Mouse (Mus musculus) lung, embryonic 16.5 days (tissue): ENCODE data around the gene Dynll2. TPM values are rescaled to one million over a fixed set of nuclear protein-coding genes. Genes with fewer than 3 reads are reported as not detected.

Experiments used
- ATAC-seq: fragments of 200-750 bp; cut with Nextera tagmentation; 2 replicates; pipeline ENCODE4 v1.8.0; 2017; ENCODE audit warnings: low read depth, mild to moderate bottlenecking, moderate library complexity
- H3K27ac ChIP-seq: fragments of 300-500 bp; sonication (generic); 2 replicates; pipeline ENCODE4 v1.5.1; 2014; ENCODE audit warnings: mild to moderate bottlenecking, control low read depth, low read length
- H3K27me3 ChIP-seq: fragments of 300-500 bp; sonication (generic); 2 replicates; pipeline ENCODE4 v1.6.1; 2014; ENCODE audit warnings: low read depth, low read length, mixed read lengths; ENCODE audit not compliant: control insufficient read depth, insufficient read depth
- H3K36me3 ChIP-seq: fragments of 300-500 bp; sonication (generic); 2 replicates; pipeline ENCODE4 v1.6.1; 2014; ENCODE audit warnings: low read length; ENCODE audit not compliant: control insufficient read depth, insufficient read depth
- H3K4me1 ChIP-seq: fragments of 300-500 bp; sonication (generic); replicated peaks from 2 replicates; pipeline ENCODE4 v1.6.1; 2014; ENCODE audit warnings: low read length, mixed read lengths; ENCODE audit not compliant: control insufficient read depth, insufficient read depth
- H3K4me2 ChIP-seq: fragments of 300-500 bp; sonication (generic); 2 replicates; pipeline ENCODE4 v1.6.1; 2014; ENCODE audit warnings: low read depth, low read length, control low read depth
- H3K4me3 ChIP-seq: fragments of 300-500 bp; sonication (generic); 2 replicates; pipeline ENCODE4 v1.5.1; 2014; ENCODE audit warnings: mild to moderate bottlenecking, low read length, control low read depth
- H3K9ac ChIP-seq: fragments of 300-500 bp; sonication (generic); 2 replicates; pipeline ENCODE4 v1.6.1; 2014; ENCODE audit warnings: low read length, control low read depth
- H3K9me3 ChIP-seq: fragments of 300-500 bp; sonication (generic); 2 replicates; pipeline ENCODE4 v1.6.1; 2016; ENCODE audit warnings: low read length; ENCODE audit not compliant: control insufficient read depth
- WGBS: fragments of 180-500 bp; shearing (Covaris S2); extraction: QIAGEN DNeasy Blood & Tissue Kit; methylation state at CpG from one replicate; pipeline ENCODE4 v1.1.7; 2014; 5-methylcytosine and 5-hydroxymethylcytosine counted together
- polyA plus RNA-seq: library from polyadenylated mRNA; unstranded; fragments of >200 nt; fragmentation: Nextera tagmentation; extraction: Ambion mirVana; gene quantifications from 2 replicates; pipeline ENCODE4 v1.2.1, GENCODE M21; 2015

Gene Dynll2
- polyA plus RNA-seq, 1 experiment from 2014 or later = 24.5 TPM

- no peak for ATAC-seq
- Histone ChIP-seq H3K9ac (no peak overlapping the region), H3K4me3 (no peak overlapping the region), H3K4me1 (no peaks in the 10 kb centered on the region), H3K9me3 (no peaks in the 10 kb centered on the region), H3K27ac (no peak overlapping the region), H3K27me3 (no peaks in the 10 kb centered on the region), H3K4me2 (no peak overlapping the region), H3K36me3 (no peaks in the 10 kb centered on the region)
- WGBS = 0% methylated on average over 1 of the region's 1 CpGs
Measured at GRCm38 (mm10) chr11:87955144-87955543, 32.2 kb downstream of the Dynll2 start.

- Histone ChIP-seq H3K9me3 (no peaks in the 10 kb centered on the region), H3K9ac (no peak overlapping the region), H3K4me1 (no peaks in the 10 kb centered on the region), H3K4me3 (no peak overlapping the region), H3K27me3 (no peaks in the 10 kb centered on the region), H3K36me3 (no peaks in the 10 kb centered on the region), H3K4me2 (no peak overlapping the region), H3K27ac (no peak overlapping the region)
- no peak for ATAC-seq
- 0% methylated on average over 2 of the region's 2 CpGs for WGBS
Measured at GRCm38 (mm10) chr11:87949990-87950389, 37.3 kb downstream of the Dynll2 start.

- H3K36me3 ChIP-seq = no peaks in the 10 kb centered on the region
- H3K4me1 ChIP-seq = no peaks in the 10 kb centered on the region
- H3K27ac ChIP-seq = no peak overlapping the region
- no peak overlapping the region for H3K4me3 ChIP-seq
- no peak for ATAC-seq
- 54% methylated on average over 3 of the region's 3 CpGs for WGBS
- no peak overlapping the region for H3K9ac ChIP-seq
- H3K9me3 ChIP-seq = no peaks in the 10 kb centered on the region
- no peak overlapping the region for H3K4me2 ChIP-seq
- H3K27me3 ChIP-seq = no peaks in the 10 kb centered on the region
Measured at GRCm38 (mm10) chr11:87935467-87935866, 51.9 kb downstream of the Dynll2 start.

- Histone ChIP-seq H3K9ac (no peak overlapping the region), H3K27me3 (no peaks in the 10 kb centered on the region), H3K27ac (no peak overlapping the region), H3K4me2 (no peak overlapping the region), H3K4me1 (no peaks in the 10 kb centered on the region), H3K9me3 (no peaks in the 10 kb centered on the region), H3K4me3 (no peak overlapping the region), H3K36me3 (no peaks in the 10 kb centered on the region)
- no peak for ATAC-seq
- WGBS = 64% methylated on average over 2 of the region's 2 CpGs
Measured at GRCm38 (mm10) chr11:87933731-87934130, 53.6 kb downstream of the Dynll2 start.

GRCm38 (mm10) chr11:87930348-87930747 is 57.0 kb downstream of the Dynll2 start:
- Histone ChIP-seq H3K4me3 (no peak overlapping the region), H3K4me1 (no peaks in the 10 kb centered on the region), H3K9me3 (no peaks in the 10 kb centered on the region), H3K4me2 (no peak overlapping the region), H3K36me3 (no peaks in the 10 kb centered on the region), H3K27ac (no peak overlapping the region), H3K27me3 (no peaks in the 10 kb centered on the region), H3K9ac (no peak overlapping the region)
- ATAC-seq = no peak
- WGBS = 76% methylated on average over 2 of the region's 2 CpGs

Other genes starting within 250 kb of the Dynll2 start
- gene Supt4a, start 250.0 kb downstream of the Dynll2 start, polyA plus RNA-seq = 143 and 167 TPM in 2 replicates
- 1.6 and 2.3 TPM in 2 replicates for gene Tspoap1, start 227.0 kb downstream of the Dynll2 start, polyA plus RNA-seq
- gene Mpo, start 194.0 kb downstream of the Dynll2 start, polyA plus RNA-seq = 0.64 and 3.4 TPM in 2 replicates
- gene Lpo, start 159.2 kb downstream of the Dynll2 start, polyA plus RNA-seq = 0.23 TPM in 1 of 2 replicates, not detected in the other
- 14.7 and 15.5 TPM in 2 replicates for gene Mks1, start 134.3 kb downstream of the Dynll2 start, polyA plus RNA-seq
- not detected in 2 replicates for gene Epx, start 112.0 kb downstream of the Dynll2 start, polyA plus RNA-seq
- gene Olfr462, start 95.3 kb downstream of the Dynll2 start, polyA plus RNA-seq = not detected in 2 replicates
- not detected in 2 replicates for gene Olfr463, start 90.1 kb downstream of the Dynll2 start, polyA plus RNA-seq
- gene Olfr464, start 66.6 kb downstream of the Dynll2 start, polyA plus RNA-seq = not detected in 2 replicates
- gene Srsf1, start 59.8 kb upstream of the Dynll2 start, polyA plus RNA-seq = 257 and 272 TPM in 2 replicates
- gene Vezf1, start 80.7 kb upstream of the Dynll2 start, polyA plus RNA-seq = 32.9 and 38.2 TPM in 2 replicates
- 11.3 and 11.8 TPM in 2 replicates for gene Cuedc1, start 110.5 kb upstream of the Dynll2 start, polyA plus RNA-seq
- gene Mrps23, start 216.9 kb upstream of the Dynll2 start, polyA plus RNA-seq = 50.6 and 55.5 TPM in 2 replicates